Mouse (Mus musculus) CD4-positive helper T cell, adult 2 months (primary cell): ENCODE results near the gene Rab27a.
"Not testable (repeated sequence)": the region's sequence is repeated elsewhere in the genome, so short reads cannot be mapped to it uniquely, and the experiment has no call there.

Source experiments
- DNase-seq: peaks from one replicate; pipeline ENCODE4 v3.0.0-alpha.2; 2012; ENCODE audit warnings: low read depth, missing footprints, low spot score

Gene Rab27a

DNA sequence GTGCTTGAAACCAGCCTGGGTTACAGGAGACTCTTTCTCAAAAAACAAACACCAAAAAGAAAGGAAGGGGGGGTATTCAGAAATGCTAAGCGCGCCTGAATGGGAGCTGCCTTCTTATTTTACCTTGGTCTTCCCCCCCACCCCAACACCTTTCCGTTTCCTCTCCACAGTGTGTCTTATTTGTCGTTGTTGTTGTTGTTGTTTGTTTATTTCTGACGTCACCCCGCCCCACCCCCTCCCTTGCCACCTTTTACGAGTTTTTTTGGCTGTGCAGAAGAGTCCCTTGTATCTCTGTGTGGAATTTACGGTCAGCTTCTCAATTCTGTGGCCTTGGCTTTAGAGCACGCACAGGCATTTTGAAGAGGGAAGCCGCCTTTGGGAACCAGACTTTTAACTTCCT lies 1.1 kb downstream of the Rab27a start:
- peak; percentile 51 for DNase-seq

DNA sequence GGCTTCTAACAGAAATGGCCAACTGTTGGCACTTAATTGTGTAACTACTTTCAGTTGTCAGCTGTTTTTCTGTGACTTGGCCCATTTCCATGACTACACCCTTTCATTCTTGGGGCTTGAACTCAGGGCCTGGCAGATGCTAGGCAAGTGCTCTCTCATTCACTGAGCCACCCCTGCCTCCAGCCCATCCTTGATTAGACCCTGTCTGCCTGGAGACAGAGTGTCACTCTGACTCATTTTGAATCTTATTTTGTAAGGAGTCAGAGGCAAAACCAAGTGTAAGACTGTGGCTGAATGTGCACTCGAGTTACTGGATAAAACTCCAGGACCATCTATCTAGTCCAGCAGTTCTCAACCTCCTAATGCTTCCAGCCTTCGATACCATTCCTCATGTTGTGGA lies 3.3 kb downstream of the Rab27a start:
- no peak for DNase-seq

DNA sequence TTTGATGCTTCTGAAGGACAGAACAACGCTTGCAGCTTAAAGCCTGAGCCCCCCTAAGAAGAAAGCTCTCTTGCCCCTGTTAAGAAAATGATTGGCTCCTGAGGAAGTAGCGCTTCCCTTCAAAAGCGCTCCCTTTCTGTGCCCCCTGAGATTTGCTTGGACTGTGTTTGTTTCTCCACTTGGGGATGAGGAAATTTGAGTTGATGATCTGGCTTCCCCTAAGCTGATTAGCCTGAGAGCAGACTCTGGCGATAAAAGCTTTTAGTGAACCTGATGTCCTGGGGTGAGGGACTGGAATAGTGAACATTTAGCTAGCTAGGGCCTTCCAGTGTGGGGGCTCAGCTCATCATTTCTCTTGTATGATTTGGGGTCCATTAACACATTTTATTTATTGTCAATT lies 4.3 kb downstream of the Rab27a start:
- DNase-seq: no peak

DNA sequence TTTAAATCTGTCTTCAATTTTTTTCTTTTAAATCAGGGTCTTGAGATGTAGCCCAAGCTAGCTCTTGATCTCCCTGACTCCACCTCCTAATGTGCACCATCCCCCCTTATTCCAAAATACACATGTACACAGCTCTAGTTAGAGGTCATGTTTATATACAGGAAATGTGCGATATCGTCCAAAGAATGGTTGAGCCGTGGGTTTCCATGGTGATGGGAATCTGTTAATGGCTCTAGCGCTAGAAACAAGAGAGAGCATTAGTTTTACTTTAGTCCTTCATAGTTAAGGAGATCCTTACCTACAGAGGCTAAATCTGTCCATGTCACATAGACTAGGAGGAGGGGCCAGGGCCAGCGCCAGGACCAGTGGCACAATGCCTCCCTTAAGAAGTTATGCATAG lies 5.2 kb downstream of the Rab27a start:
- DNase-seq: no peak

DNA sequence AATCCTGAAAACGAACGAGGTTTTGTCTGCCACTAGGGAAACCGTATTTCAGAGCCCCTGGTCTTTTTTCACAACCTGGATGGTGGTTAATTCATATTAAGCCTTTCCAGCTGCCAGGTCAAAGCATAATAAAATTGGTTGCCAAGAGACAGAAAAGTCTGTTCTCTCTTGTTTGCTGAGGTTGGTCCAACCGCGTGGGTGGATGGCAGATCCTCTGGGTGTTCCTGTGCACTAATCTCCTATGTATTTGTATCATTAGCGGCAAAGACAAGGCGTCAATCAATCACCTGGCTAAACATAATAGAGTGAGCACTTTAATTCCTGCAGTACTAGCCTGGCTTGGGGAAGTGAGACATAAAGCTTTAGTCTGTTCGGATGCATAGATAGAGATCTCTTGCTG lies 6.0 kb downstream of the Rab27a start:
- DNase-seq: no peak

DNA sequence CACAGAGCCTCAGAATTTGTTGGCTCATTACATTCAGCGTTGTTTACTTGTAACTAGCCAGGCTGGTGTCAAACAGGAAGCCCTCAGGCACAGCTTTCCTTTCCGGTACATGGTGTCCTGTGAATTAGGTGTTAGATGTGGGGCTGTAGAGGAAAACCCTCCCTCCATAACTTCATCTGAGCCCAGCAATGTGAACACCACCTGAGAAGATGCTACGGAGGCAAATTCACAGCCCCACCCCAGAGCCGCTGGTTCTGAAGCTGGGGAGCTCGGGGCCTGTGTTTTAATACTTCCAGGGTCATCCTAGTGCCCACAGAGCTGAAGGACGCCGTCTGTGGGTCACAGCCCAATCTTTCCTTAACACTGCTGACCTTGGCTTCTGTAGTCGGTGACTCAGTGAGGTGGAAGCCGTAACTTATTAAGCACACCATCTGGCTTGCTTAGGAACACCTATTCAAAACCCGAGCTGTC lies 10.8 kb downstream of the Rab27a start:
- peak; percentile 61 for DNase-seq

DNA sequence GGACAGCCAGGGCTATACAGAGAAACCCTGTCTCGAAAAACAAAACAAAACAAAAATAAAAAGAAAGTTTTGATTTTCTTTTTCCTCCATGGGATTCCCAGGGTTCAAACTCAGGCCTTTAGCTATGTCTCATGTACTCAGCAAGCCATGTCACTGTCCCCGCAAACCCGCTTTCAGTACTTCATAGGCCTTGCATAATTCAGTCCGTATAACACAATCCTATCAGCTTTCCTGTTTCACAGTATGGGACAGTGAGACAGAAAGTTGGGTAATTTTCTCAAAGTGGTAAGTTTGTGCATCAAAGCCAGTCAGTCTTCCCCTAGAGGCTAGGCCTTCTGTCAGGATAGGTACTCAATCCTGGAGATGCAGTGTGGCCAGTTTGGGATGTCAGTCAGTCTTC lies 14.6 kb downstream of the Rab27a start:
- no peak for DNase-seq

DNA sequence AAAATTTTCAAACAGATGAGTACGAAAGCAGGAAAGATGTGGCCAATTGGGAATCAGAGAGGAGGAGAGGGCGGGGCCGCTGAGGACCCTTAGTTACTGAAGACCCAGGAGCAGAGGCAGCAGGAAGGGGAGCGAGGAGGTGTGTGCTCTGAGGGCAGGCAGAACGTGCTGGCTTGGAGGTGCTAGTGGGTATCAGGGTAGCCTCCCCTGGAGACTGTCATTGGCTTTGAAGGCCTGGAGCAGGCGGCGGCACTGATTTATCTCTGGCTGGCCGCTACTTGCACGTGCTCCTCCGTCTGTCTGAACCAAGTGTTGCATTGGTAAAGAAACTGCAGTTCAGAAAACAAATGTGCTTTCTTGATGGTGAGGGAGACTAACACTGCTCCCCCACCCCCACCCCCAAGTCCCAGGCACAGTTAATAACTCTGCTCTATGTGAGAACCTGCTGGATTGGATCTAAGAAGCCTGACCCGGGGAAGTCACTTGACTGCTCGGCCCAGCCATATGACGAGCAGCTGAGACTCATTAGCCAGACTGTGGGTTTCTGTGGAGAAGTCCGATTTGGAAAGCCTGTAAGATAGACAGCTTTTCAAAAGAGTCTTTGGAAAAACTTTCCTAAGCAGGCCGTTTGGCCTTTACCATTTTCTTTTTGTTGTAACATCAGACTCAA lies 19.1 kb downstream of the Rab27a start:
- DNase-seq: no peak

DNA sequence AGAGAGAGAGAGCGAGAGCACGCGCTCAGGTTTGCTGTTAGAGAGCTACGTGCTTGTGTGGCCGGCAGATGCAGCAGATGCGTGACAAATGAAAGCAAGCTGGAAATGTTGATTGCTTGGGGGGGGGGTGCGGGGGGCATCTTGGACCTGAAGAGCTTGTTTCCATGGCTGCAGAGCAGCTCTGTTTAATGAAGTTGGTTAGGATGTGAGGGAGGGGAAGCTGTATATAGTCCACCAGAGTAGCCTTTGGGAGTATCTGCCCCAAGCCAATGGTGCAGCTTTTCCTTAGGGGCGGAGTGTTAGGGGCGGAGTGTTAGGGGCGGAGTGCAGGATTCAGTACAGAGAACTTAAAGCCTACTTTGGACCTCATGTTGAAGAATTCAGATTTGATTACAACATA lies 22.4 kb downstream of the Rab27a start:
- DNase-seq: no peak

DNA sequence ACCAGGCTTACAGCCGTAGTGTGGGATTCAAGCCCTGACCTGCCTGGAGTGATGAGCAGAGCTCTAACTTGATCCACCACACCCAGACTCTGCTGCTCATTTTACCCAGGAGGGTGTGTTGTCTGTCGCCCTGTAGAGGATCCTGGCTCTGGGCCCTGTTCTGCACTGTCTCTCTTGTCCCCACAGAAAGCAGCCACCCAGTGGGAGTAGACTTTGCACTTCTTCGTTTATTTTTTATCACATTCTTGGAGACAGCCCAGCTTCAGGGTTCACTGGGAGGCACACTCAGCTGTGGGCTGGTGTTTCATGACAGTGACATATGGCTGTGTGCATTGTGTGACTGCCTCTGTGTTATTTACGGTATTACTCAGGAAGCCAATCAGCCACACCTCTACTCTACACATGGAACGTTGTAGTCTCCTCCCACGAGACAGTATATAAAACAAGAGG lies 23.6 kb downstream of the Rab27a start:
- no peak for DNase-seq

DNA sequence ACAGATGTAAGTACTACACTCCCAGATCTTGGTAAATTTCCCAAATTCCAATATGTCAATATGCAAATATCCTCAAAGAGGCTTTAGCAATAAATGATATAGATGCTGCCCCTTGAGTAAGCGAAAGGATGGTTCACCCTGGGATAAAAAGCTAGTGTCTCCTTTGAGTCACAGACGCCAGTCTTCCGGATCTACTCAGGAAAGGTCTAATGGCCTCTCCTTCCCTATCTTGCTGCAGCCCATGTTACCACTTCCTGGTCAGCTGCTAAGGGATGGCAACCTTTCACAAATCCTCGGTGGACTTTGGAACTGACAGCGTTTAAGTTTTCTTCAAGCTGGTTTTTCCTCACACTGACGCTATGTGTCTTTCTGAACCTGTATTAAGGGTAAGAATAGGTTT lies 24.0 kb downstream of the Rab27a start:
- DNase-seq: no peak

DNA sequence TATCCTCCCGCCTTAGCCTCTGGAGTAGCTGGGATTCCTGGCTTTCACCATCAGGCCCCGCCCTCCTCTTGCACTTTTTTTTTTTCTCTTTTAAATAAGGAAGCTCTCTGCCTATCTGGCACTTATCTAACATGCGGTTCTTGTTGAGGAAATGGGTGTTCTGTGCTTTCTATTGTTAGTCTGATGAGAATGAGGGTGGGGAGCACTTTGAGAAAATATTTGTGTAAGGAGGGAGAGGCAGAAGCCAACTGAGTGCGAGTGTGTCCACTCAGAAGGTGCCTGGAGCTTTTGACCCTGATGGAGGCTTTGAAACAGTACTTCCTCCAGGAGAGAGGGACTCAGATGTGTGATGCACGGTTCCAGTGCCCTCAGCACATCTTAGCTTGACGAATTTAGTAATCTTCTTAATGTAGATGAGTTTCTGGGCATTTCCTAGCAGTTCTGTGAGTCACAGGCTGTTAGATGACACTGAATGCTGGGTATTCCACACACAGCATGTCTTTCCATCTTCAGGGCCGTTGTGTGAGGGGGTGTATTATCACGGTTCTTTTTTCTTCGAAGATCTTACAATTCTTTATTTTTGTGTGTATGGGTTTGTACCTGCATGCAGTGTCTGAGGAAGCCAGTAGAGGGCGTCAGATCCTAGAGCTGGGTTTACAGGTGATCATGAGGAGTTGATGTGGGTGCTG lies 26.5 kb downstream of the Rab27a start:
- DNase-seq: peak; percentile 61

DNA sequence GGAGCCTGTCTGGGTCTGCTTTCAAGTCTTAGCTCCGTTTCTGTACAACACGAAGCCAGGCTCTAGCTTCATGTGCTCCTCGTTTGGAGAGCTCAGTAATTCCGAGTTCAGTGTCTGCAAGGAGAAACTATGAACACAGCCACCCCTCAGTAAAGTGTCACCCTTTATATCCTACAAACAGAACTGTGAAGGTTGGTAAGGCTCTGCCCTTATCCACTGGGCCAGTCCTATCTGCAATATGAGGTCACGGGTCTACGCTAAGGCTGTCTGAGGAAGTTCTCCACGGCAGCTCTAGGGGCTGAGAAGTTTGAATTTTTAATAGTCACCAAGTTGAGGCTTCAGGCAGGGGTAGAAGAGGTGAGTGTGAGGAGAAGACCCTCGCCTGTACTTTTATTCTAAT lies 27.8 kb downstream of the Rab27a start:
- DNase-seq: no peak

DNA sequence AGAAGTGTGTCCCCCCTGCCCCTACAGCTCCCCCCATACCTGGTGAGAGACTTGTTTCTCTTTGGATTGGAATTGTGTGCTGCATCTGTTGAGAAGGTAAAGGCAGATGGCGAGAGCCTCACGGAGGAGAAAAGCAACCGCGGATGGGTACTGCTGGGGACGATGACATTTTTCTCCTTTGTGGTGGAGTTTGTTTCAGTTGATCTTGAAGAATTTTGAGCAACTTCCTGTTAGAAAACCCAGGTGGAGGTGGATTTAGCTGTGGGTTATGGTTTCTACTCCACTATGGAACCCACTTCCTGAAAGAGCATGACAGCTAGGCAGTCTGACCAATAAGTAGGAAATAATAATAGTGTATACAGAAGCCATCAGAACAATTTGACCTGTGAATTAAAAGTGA lies 28.5 kb downstream of the Rab27a start:
- peak; percentile 77 for DNase-seq

DNA sequence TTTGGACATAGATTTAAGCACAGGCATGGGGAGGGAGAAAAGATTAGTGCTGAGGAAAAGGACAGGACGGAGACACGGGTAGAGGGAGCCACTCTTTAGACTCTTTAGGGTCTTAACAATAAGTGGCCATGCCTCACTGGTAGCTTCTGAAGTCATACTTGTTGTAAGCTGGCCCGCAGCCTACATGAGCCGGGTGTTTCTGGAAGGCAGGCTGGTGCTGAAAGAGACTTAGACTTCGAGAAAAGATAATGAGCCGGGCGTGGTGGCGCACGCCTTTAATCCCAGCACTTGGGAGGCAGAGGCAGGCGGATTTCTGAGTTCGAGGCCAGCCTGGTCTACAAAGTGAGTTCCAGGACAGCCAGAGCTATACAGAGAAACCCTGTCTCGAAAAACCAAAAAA lies 34.7 kb downstream of the Rab27a start:
- not testable (repeated sequence) for DNase-seq

DNA sequence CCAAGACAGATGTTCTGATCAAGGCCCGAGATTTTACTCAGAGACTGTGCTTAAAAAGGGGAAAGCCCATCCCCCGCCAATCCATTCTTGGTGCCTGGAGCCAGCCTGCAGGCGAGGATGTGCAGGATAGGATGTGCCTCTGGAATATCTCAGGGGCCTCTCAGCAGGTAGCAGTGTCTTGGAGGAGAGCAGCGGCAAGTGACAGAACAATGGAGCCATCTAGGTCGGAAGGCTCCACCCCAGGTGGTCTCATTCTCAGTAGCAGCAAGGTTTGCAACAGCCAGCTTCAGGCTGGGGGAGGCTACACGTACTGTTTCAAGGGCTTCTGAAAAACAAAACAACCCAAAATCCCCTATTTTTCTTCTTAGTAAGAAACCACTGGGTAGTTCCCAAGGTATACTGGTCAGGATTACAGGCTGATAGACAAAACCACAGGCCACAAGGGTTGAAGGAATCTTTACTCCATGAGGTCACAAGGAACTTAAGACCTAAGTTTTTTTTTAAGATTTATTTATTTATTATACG lies 35.2 kb downstream of the Rab27a start:
- peak; percentile 30 for DNase-seq

DNA sequence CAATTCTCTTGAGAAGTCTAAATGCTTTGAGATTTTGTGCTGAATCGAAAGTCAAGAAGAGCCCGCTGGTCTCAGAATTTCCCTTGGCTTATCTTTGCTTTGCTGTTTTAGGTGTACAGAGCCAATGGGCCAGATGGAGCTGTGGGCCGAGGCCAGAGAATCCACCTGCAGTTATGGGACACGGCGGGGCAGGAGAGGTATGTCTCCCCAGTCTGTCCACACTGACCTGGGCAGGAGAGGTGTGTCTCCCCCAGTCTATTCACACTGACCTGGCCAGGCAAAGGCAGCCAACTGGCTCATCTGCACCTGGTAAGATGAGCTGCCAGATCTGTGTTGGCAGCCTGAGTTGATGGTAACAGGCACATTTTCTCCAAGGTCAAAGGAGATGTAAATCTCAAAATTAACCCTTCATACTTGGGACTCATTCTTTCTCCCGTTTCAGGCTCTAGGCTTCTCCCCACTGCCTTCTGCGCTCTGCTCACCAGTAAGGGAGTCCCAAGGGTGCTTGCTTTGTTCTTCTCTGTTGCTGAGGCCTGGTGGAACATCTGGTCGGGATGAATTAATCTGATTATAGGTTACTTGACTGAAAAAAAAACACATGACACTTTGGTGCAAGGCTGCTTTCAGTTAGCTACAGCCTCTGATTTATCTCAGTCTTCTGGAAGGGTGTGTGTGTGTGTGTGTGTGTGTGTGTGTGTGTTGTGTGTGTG lies 37.8 kb downstream of the Rab27a start:
- no peak for DNase-seq

DNA sequence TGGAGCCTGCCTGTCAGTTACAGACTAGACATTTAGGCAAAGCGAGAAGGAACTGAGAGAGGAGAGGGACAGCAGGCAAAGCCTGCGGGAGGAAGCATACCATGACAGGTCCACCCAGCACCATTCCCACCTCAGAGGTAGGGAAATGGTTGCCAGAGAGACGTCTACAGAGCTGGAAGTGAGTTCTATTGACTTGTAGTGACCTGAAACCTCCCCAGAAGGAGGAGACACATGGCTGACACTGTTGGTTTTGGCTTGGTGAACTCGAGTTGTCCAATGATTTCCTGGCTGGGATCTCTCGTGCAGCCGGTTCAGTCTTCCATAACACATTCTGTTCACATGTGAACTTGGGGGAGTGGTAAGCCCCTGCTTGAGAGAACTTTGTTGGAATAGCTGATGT lies 39.3 kb downstream of the Rab27a start:
- no peak for DNase-seq

DNA sequence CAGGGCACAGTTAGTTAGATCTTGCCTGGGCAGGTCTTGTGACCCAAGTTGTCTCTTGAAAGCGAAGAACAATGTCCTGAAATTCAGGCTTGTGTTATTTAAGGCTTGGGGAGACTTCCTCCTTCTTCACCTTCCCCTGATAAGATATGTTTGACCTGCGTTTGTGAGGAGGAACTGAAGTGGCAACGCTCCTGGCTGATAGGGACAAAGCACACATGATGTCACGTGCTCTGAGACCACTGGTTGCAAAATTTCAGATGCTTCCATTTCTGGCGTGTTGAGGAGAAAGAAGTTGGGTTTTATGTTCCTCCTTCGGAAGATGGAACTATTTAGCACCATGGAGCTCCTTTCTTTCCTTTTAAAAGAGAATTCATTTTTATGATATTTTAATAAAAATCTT lies 41.2 kb downstream of the Rab27a start:
- DNase-seq: no peak

DNA sequence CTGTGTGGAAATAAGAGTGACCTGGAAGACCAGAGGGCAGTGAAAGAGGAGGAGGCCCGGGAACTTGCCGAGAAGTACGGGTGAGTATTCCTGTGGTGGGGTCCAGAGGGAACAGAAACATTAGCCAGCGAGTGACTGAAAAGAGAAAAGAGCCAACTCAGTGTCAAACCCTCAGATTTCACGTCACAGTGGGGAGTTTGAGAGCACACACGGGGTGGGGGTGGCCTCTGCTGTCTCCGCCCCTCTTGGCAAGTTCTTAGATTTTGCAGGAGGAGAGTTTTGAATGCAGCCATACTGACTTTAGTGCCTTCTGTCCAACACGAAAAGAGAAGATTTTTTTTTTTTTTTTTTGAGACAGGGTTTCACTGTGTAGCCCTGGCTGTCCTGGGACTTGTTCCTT lies 42.5 kb downstream of the Rab27a start:
- peak; percentile 54 for DNase-seq

DNA sequence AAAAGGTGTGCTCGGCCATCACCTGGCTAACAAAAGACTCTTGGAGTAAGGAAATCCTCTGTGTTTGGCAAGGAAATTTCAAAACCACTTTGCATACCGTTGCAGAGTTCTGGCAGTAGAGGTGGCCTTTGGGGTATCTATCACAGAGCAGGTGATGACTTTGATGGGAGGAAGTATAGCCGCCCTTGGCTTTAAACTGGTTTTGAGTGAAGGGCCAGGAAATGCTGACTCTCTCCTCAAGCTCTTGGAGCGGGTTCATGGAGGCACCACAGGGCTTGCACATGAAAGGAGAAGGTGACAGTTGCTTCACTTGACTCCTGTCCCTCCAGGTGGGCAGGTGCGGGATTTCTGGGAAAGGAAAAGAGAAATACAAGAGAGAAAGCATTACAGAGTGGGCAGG lies 42.9 kb downstream of the Rab27a start:
- peak; percentile 39 for DNase-seq

DNA sequence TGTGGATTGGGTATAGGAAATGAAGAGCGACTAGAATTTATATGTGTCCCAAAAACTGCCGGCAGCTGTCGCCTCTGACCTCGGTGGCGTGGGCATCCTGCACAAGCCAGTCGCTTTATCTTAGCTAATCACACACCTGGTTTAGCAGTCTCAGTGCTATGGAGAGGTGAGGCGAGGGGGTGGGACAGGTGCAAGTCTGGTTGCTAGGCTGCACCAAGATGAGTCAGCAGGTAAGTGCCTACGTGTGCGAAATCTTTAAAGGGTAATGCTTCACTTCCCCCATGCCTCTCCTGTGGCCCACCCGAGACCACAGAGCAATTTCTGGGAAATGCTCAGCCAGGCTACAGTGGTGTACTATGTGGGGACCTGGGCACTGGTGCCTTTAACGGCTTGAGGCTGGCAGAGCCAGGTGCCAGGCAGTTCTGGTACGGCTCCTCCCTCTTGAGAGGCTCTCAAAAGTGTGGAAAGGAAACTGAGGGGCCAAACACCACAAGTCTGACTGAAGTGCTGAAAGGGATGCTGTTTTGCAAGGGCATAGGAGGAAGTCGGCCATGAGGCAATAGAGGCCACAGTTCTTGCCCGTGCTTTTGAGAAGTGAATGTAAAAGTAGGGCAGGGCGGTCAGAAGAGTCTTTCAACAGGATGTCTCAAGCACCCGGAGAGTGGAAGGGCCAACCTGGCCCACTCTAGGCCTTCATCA lies 44.7 kb downstream of the Rab27a start:
- peak; percentile 75 for DNase-seq
